Mouse (Mus musculus) embryonic facial prominence, embryonic 14.5 days (tissue): ENCODE results near the gene Olfr506. TPM values are rescaled to one million over a fixed set of nuclear protein-coding genes. Genes with fewer than 3 reads are reported as not detected.

Experiments used
- ATAC-seq: fragments of 200-750 bp; cut with Nextera tagmentation; 2 replicates; pipeline ENCODE4 v1.8.0; 2017; ENCODE audit warnings: low read depth, moderate number of reproducible peaks, moderate TSS enrichment
- DNase-seq: peaks from one replicate; pipeline ENCODE4 v3.0.0-alpha.2; 2015; ENCODE audit warnings: low spot score
- H3K27ac ChIP-seq: fragments of 300-500 bp; sonication (generic); replicated peaks from 2 replicates; pipeline ENCODE4 v1.5.1; 2014; ENCODE audit warnings: low read depth, mild to moderate bottlenecking, low read length, moderate library complexity
- H3K27me3 ChIP-seq: fragments of 300-500 bp; sonication (generic); replicated peaks from 2 replicates; pipeline ENCODE4 v1.6.1; 2014; ENCODE audit warnings: low read length; ENCODE audit not compliant: control insufficient read depth, insufficient read depth
- H3K36me3 ChIP-seq: fragments of 300-500 bp; sonication (generic); 2 replicates; pipeline ENCODE4 v1.6.1; 2014; ENCODE audit warnings: low read length, mixed read lengths; ENCODE audit not compliant: control insufficient read depth, insufficient read depth
- H3K4me1 ChIP-seq: fragments of 300-500 bp; sonication (generic); 2 replicates; pipeline ENCODE4 v1.6.1; 2014; ENCODE audit warnings: antibody characterized with exemption, low read length; ENCODE audit not compliant: control insufficient read depth, insufficient read depth
- H3K4me2 ChIP-seq: fragments of 300-500 bp; sonication (generic); 2 replicates; pipeline ENCODE4 v1.6.1; 2014; ENCODE audit warnings: low read depth, mild to moderate bottlenecking, low read length, moderate library complexity, mixed read lengths
- H3K4me3 ChIP-seq: fragments of 300-500 bp; sonication (generic); 2 replicates; pipeline ENCODE4 v1.5.1; 2014; ENCODE audit warnings: low read depth, mild to moderate bottlenecking, low read length
- H3K9ac ChIP-seq: fragments of 300-500 bp; sonication (generic); 2 replicates; pipeline ENCODE4 v1.6.1; 2014; ENCODE audit warnings: low read depth, mild to moderate bottlenecking, low read length, moderate library complexity, mixed read lengths
- H3K9me3 ChIP-seq: fragments of 300-500 bp; sonication (generic); 2 replicates; pipeline ENCODE4 v1.6.1; 2016; ENCODE audit warnings: low read length; ENCODE audit not compliant: control insufficient read depth
- WGBS: fragments of 180-500 bp; shearing (Covaris S2); extraction: QIAGEN DNeasy Blood & Tissue Kit; methylation state at CpG from one replicate; pipeline ENCODE4 v1.1.7; 2014; 5-methylcytosine and 5-hydroxymethylcytosine counted together
- polyA plus RNA-seq: library from polyadenylated mRNA; unstranded; fragments of >200 nt; fragmentation: Nextera tagmentation; extraction: Ambion mirVana; gene quantifications from 2 replicates; pipeline ENCODE4 v1.2.1, GENCODE M21; 2014

The Olfr506 gene
- polyA plus RNA-seq, 1 experiment from 2014 or later, result not detected

- ATAC-seq, result no peak
- WGBS, result 84% methylated on average over 3 of the region's 3 CpGs
These were observed 51.8 kb downstream of the Olfr506 start for GRCm38 (mm10) chr7:108662419-108662818.

More at GRCm38 (mm10) chr7:108662419-108662818, 51.8 kb downstream of the Olfr506 start:
- Histone ChIP-seq H3K4me3 (no peak overlapping the region), H3K4me1 (no peaks in the 10 kb centered on the region), H3K27ac (no peak overlapping the region), H3K27me3 (no peaks in the 10 kb centered on the region), H3K4me2 (no peak overlapping the region), H3K36me3 (no peaks in the 10 kb centered on the region), H3K9me3 (no peaks in the 10 kb centered on the region), H3K9ac (no peak overlapping the region)
- no peak for DNase-seq

Other genes with a start within 250 kb of the Olfr506 start
- 0.22 TPM in 1 of 2 replicates, not detected in the other for gene Olfr494, start 245.5 kb upstream of the Olfr506 start, polyA plus RNA-seq
- gene Olfr495, start 217.6 kb upstream of the Olfr506 start, polyA plus RNA-seq, result 0.11 TPM in 1 of 2 replicates, not detected in the other
- gene Olfr497, start 190.4 kb upstream of the Olfr506 start, polyA plus RNA-seq, result not detected in 2 replicates
- gene Olfr498, start 145.5 kb upstream of the Olfr506 start, polyA plus RNA-seq, result 0.13 TPM in 1 of 2 replicates, not detected in the other
- 0.07 TPM in 1 of 2 replicates, not detected in the other for gene Olfr502, start 85.7 kb upstream of the Olfr506 start, polyA plus RNA-seq
- not detected in 2 replicates for gene Olfr503, start 66.3 kb upstream of the Olfr506 start, polyA plus RNA-seq
- gene Olfr504, start 45.0 kb upstream of the Olfr506 start, polyA plus RNA-seq, result not detected in 2 replicates
- not detected in 2 replicates for gene Olfr507, start 11.0 kb downstream of the Olfr506 start, polyA plus RNA-seq
- not detected in 2 replicates for gene Olfr508, start 19.2 kb downstream of the Olfr506 start, polyA plus RNA-seq
- 0.05 and 0.08 TPM in 2 replicates for gene Olfr509, start 41.1 kb downstream of the Olfr506 start, polyA plus RNA-seq
- not detected in 2 replicates for gene Olfr510, start 55.6 kb downstream of the Olfr506 start, polyA plus RNA-seq
- 0.20 TPM in 1 of 2 replicates, not detected in the other for gene Olfr512, start 102.5 kb downstream of the Olfr506 start, polyA plus RNA-seq
- 0.14 TPM in 1 of 2 replicates, not detected in the other for gene Olfr513, start 140.2 kb downstream of the Olfr506 start, polyA plus RNA-seq
- gene Olfr514, start 215.2 kb downstream of the Olfr506 start, polyA plus RNA-seq, result not detected in 2 replicates
- gene Olfr516, start 239.7 kb downstream of the Olfr506 start, polyA plus RNA-seq, result 0.15 TPM in 1 of 2 replicates, not detected in the other